Mouse (Mus musculus) CH12.LX (cell line): Measurements from ENCODE around the gene Birc3. TPM values are rescaled to one million over a fixed set of nuclear protein-coding genes. Genes with fewer than 3 reads are reported as not detected.

Source experiments
- DNase-seq: peaks from one replicate; pipeline ENCODE4 v3.0.0-alpha.2; 2013; ENCODE audit errors: extremely low read depth
- H3K27ac ChIP-seq: 2 replicates; pipeline ENCODE4 v1.5.1; 2012; ENCODE audit warnings: low read depth, mild to moderate bottlenecking, control low read depth, moderate library complexity; ENCODE audit not compliant: insufficient read depth
- H3K27me3 ChIP-seq: replicated peaks from 2 replicates; pipeline ENCODE3; 2012; ENCODE audit warnings: inconsistent platforms
- H3K36me3 ChIP-seq, 2 experiments: replicated peaks in 1 of 2; 2 replicates each; pipeline versions ENCODE3 to v1.6.1; 2012; ENCODE audit warnings: inconsistent platforms in 1 of 2, low read length in 1 of 2, mild to moderate bottlenecking in 1 of 2, mixed read lengths in 1 of 2, moderate library complexity in 1 of 2; ENCODE audit not compliant: control insufficient read depth in 1 of 2, insufficient read depth in 1 of 2
- H3K4me1 ChIP-seq, 2 experiments: 2 replicates each; pipeline ENCODE4 v1.6.1; 2012; ENCODE audit warnings: inconsistent platforms in 1 of 2, moderate library complexity in 1 of 2; ENCODE audit not compliant: insufficient read depth in 2 of 2, control insufficient read depth in 1 of 2
- H3K4me2 ChIP-seq: 2 replicates; pipeline ENCODE4 v1.6.1; 2012; ENCODE audit warnings: low read depth, mild to moderate bottlenecking, control low read depth; ENCODE audit not compliant: poor library complexity, insufficient read depth, severe bottlenecking
- H3K4me3 ChIP-seq, 3 experiments: fragments of 150-350 bp in 1 of 3; sonication (generic) in 1 of 3; replicated peaks in 1 of 3; 2 replicates each; pipeline versions ENCODE3 to v1.5.1; 2011 to 2012; ENCODE audit warnings: low read depth in 2 of 3, low read length in 2 of 3, mild to moderate bottlenecking in 2 of 3, moderate library complexity in 2 of 3, control low read depth in 1 of 3, improper control_type of control experiment in 1 of 3, inconsistent platforms in 1 of 3, mixed read lengths in 1 of 3; ENCODE audit not compliant: poor library complexity in 1 of 3
- H3K79me2 ChIP-seq: replicated peaks from 2 replicates; pipeline ENCODE4 v1.6.1; 2012; ENCODE audit warnings: mild to moderate bottlenecking, moderate library complexity; ENCODE audit not compliant: control insufficient read depth, poor library complexity, insufficient read depth, severe bottlenecking; ENCODE audit errors: extremely low read depth
- H3K9ac ChIP-seq: 2 replicates; pipeline ENCODE4 v1.6.1; 2012; ENCODE audit warnings: low read depth, mild to moderate bottlenecking, control low read depth, moderate library complexity; ENCODE audit not compliant: insufficient read depth
- H3K9me3 ChIP-seq: replicated peaks from 2 replicates; pipeline ENCODE3; 2012; ENCODE audit warnings: low read length, inconsistent platforms, mixed read lengths
- BHLHE40 ChIP-seq: IDR thresholded peaks from 2 replicates; pipeline ENCODE4 v1.6.1; 2011; ENCODE audit warnings: mild to moderate bottlenecking, low read depth, low read length, improper control_type of control experiment
- CTCF ChIP-seq, 2 experiments: IDR thresholded peaks in 1 of 2; conservative IDR thresholded peaks in 1 of 2; 2 replicates each; pipeline ENCODE4 v1.5.1; 2011 to 2012; ENCODE audit warnings: low read depth in 2 of 2, low read length in 2 of 2, improper control_type of control experiment in 1 of 2, inconsistent platforms in 1 of 2, mild to moderate bottlenecking in 1 of 2, moderate library complexity in 1 of 2
- E2F4 ChIP-seq: IDR thresholded peaks from 2 replicates; pipeline ENCODE4 v1.6.1; 2011; ENCODE audit warnings: low read depth, low read length, improper control_type of control experiment; ENCODE audit not compliant: insufficient replicate concordance
- ETS1 ChIP-seq: conservative IDR thresholded peaks from 2 replicates; pipeline ENCODE4 v1.6.1; 2012; ENCODE audit warnings: low read depth, mild to moderate bottlenecking, inconsistent platforms, low read length, improper control_type of control experiment, moderate library complexity
- GABPA ChIP-seq: IDR thresholded peaks from 2 replicates; pipeline ENCODE4 v1.6.1; 2012; ENCODE audit warnings: low read depth, low read length, improper control_type of control experiment, inconsistent platforms; ENCODE audit not compliant: insufficient replicate concordance
- JUN ChIP-seq: IDR thresholded peaks from 2 replicates; pipeline ENCODE4 v1.6.1; 2011; ENCODE audit warnings: low read depth, mild to moderate bottlenecking, low read length, improper control_type of control experiment, moderate library complexity; ENCODE audit not compliant: insufficient read depth
- JUND ChIP-seq: conservative IDR thresholded peaks from 2 replicates; pipeline ENCODE4 v1.6.1; 2011; ENCODE audit warnings: low read depth, low read length, improper control_type of control experiment
- MAX ChIP-seq: IDR thresholded peaks from 2 replicates; pipeline ENCODE4 v1.6.1; 2011; ENCODE audit warnings: low read length, improper control_type of control experiment
- MXI1 ChIP-seq: IDR thresholded peaks from 2 replicates; pipeline ENCODE4 v1.6.1; 2011; ENCODE audit warnings: mild to moderate bottlenecking, low read depth, low read length, improper control_type of control experiment
- MYC ChIP-seq: IDR thresholded peaks from 2 replicates; pipeline ENCODE4 v1.6.1; 2011; ENCODE audit warnings: low read depth, mild to moderate bottlenecking, improper control_type of control experiment, low read length
- NELFE ChIP-seq: IDR thresholded peaks from 2 replicates; pipeline ENCODE4 v1.6.1; 2011; ENCODE audit warnings: low read depth, low read length, improper control_type of control experiment
- PAX5 ChIP-seq: IDR thresholded peaks from 2 replicates; pipeline ENCODE4 v1.6.1; 2012; ENCODE audit warnings: low read length, inconsistent platforms, mixed read lengths
- RAD21 ChIP-seq: IDR thresholded peaks from 2 replicates; pipeline ENCODE4 v1.6.1; 2011; ENCODE audit warnings: low read depth, mild to moderate bottlenecking, low read length, improper control_type of control experiment, moderate library complexity
- RCOR1 ChIP-seq: conservative IDR thresholded peaks from 2 replicates; pipeline ENCODE4 v1.6.1; 2012; ENCODE audit warnings: low read depth, mild to moderate bottlenecking, inconsistent platforms, low read length, improper control_type of control experiment
- SIN3A ChIP-seq: IDR thresholded peaks from 2 replicates; pipeline ENCODE4 v1.6.1; 2012; ENCODE audit warnings: low read length, improper control_type of control experiment, inconsistent platforms
- SMC3 ChIP-seq: IDR thresholded peaks from 2 replicates; pipeline ENCODE4 v1.6.1; 2011; ENCODE audit warnings: low read depth, low read length, improper control_type of control experiment
- TBP ChIP-seq: conservative IDR thresholded peaks from 2 replicates; pipeline ENCODE4 v1.6.1; 2011; ENCODE audit warnings: low read depth, low read length, improper control_type of control experiment
- TCF12 ChIP-seq: IDR thresholded peaks from 2 replicates; pipeline ENCODE4 v1.6.1; 2014; ENCODE audit warnings: low read depth, mild to moderate bottlenecking, inconsistent platforms, low read length, improper control_type of control experiment
- UBTF ChIP-seq: IDR thresholded peaks from 2 replicates; pipeline ENCODE4 v1.6.1; 2012; ENCODE audit warnings: low read depth, mild to moderate bottlenecking, inconsistent platforms, low read length, improper control_type of control experiment, moderate library complexity
- ZC3H11A ChIP-seq: IDR thresholded peaks from 2 replicates; pipeline ENCODE4 v1.6.1; 2012; ENCODE audit warnings: low read depth, mild to moderate bottlenecking, inconsistent platforms, low read length, improper control_type of control experiment
- dilution Hi-C: fragments of 300-500 bp; cut with MboI; formaldehyde crosslinking; loops from 2 replicates; pipeline ENCODE4 v1.14.3; 2020; ENCODE audit warnings: low sequenced_read_pairs; ENCODE audit not compliant: extremely low pct_unique_long_range_greater_than_20kb, extremely low pct_ligation_motif_present
- in situ Hi-C: fragments of 300-500 bp; cut with MboI; formaldehyde crosslinking; loops from 3 replicates; pipeline ENCODE4 v1.14.3; 2019; ENCODE audit warnings: low sequenced_read_pairs, low pct_ligation_motif_present, low pct_unique_long_range_greater_than_20kb, mixed read lengths
- polyA plus RNA-seq: library from polyadenylated mRNA; unstranded; fragments of >175 nt; gene quantifications from 2 replicates; pipeline ENCODE4 v1.2.1, GENCODE M21; 2012; ENCODE audit warnings: low read depth; ENCODE audit not compliant: insufficient read length
- total RNA-seq, 2 experiments: library from RNA; depleted of rRNA; stranded (reverse); fragments of 300-350 nt in 1 of 2; fragments of >200 nt in 1 of 2; gene quantifications; 2 replicates each; pipeline ENCODE4 v1.2.3; 2012 to 2014

The Birc3 gene
- total and polyA plus RNA-seq, 3 experiments = 67.9 to 80.0 (median 73.2) TPM

GRCm38 (mm10) chr9:7824916-7825315 lies 48.1 kb downstream of the Birc3 start:
- Histone ChIP-seq H3K27me3 (no peaks in the 10 kb centered on the region), H3K79me2 (peaks cover 82% of the 10 kb centered on the region), H3K4me2 (peak overlapping the region; percentile 81), H3K4me1 (peaks cover 19 to 59% of the 10 kb centered on the region in 2 experiments), H3K27ac (peak overlapping the region; percentile 63; the same call in 1 of the 2 replicates)
- in situ Hi-C loops = loop anchor here (10.0 kb wide), 1 partner anchor 70 kb away; no protein-coding TSS in a partner anchor
- dilution Hi-C loops = no loop called here
- peak; percentile 75 for DNase-seq
- TF ChIP-seq TBP (no peak), ETS1 (peak; percentile 85), BHLHE40 (peak; percentile 96), JUND (no peak), GABPA (no peak), MYC (peak; percentile 14; the same call in 1 of the 2 replicates), SMC3 (no peak), MXI1 (peak; percentile 46; the same call in 1 of the 2 replicates), SIN3A (0 out of 2 replicates have a peak, but pooled peaks have one; percentile 23), UBTF (0 out of 2 replicates have a peak, but pooled peaks have one; percentile 36)
- TF ChIP-seq, all 38 proteins: peak for 6
- H3K4me3 ChIP-seq = peak overlapping the region in 2 of 3 experiments; percentile 15 to 35
- peak overlapping the region; percentile 45; the same call in 1 of the 2 replicates for H3K9ac ChIP-seq
- H3K9me3 ChIP-seq = no peaks in the 10 kb centered on the region
- H3K36me3 ChIP-seq = peaks cover 40 to 64% of the 10 kb centered on the region in 2 experiments

DNA sequence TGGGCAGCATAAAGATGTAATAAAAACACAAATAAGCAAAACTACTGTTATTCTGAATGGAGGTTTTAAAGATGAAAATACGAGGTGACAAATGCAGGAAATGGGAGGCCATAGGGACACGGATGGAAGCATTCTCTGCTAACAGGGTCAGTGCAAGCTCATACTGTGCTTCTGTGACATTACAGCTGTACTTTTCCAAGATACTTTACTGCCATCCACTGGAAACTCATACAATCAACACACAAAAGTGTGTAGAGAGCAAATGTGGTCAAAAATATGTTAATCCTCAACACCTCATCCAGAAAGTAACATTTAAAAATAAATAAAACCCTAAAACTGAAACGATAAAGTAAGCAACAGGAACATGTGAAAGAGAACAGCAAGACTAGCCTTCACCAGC lies 50.2 kb downstream of the Birc3 start:
- TF ChIP-seq SIN3A (no peak), MYC (no peak), UBTF (no peak), RAD21 (peak; percentile 37), TCF12 (no peak), PAX5 (no peak), NELFE (no peak), SMC3 (peak; percentile 41), MAX (no peak), CTCF (conservative IDR thresholded peaks at IDR 0.05 in 1 of 2, IDR thresholded peaks at IDR 0.05 in 1 of 2; ENCODE audit: low read depth in 2 of 2, low read length in 2 of 2) (peak in 1 of 2 experiments; percentile 40; a peak in 2 of 4 replicates), E2F4 (no peak), JUN (no peak), BHLHE40 (no peak), RCOR1 (no peak), ZC3H11A (no peak), TBP (no peak)
- Histone ChIP-seq H3K9me3 (no peaks in the 10 kb centered on the region), H3K4me3 (no peak overlapping the region), H3K27me3 (no peaks in the 10 kb centered on the region), H3K36me3 (peaks cover 57 to 82% of the 10 kb centered on the region in 2 experiments), H3K27ac (peak overlapping the region; percentile 7; the same call in 1 of the 2 replicates), H3K9ac (no peak overlapping the region), H3K79me2 (peaks cover 65% of the 10 kb centered on the region), H3K4me1 (peaks cover 19 to 50% of the 10 kb centered on the region in 2 experiments), H3K4me2 (peak overlapping the region; percentile 50)
- in situ Hi-C loops (loop anchor here (10.0 kb wide), 1 partner anchor 72 kb away; no protein-coding TSS in a partner anchor), dilution Hi-C loops (no loop called here)
- DNase-seq = no peak
